Mouse (Mus musculus): ENCODE results near the gene Gm867. TPM values are rescaled to one million over a fixed set of nuclear protein-coding genes. Genes with fewer than 3 reads are reported as not detected.
A peak's percentile ranks its signal among the peaks of the same experiment; 100 is the strongest.

The Gm867 gene
- polyA plus RNA-seq, 1 experiment = 1.3 TPM

- Histone ChIP-seq H3K36me3 (ENCODE audit: control insufficient read depth, insufficient read depth, low read length) (no peaks in the 10 kb centered on the region), H3K27ac (ENCODE audit: insufficient read depth, low read depth, low read length) (no peak overlapping the region), H3K4me3 (ENCODE audit: insufficient read depth, low read depth, low read length) (peak overlapping the region; percentile 19; the same call in 1 of the 2 replicates), H3K4me1 (ENCODE audit: control insufficient read depth, insufficient read depth, low read length) (0 out of 2 replicates have a peak, but pooled peaks cover 5% of the 10 kb centered on the region), H3K27me3 (replicated peaks; ENCODE audit: control insufficient read depth, insufficient read depth, low read length) (no peaks in the 10 kb centered on the region)
- TF ChIP-seq CTCF (conservative IDR thresholded peaks at IDR 0.05; ENCODE audit: insufficient read depth, insufficient read length, low read depth, low read length) = peak; percentile 23; the same call in 1 of the 2 replicates
- no peak for TF ChIP-seq POLR2A (IDR thresholded peaks at IDR 0.05; ENCODE audit: low read depth, low read length)
- 1% methylated on average over 13 of the region's 13 CpGs for WGBS
- peak; percentile 65 for DNase-seq
These were observed 11.1 kb upstream of the Gm867 start for GRCm38 (mm10) chr10:75951424-75952050.

GRCm38 (mm10) chr10:75950791-75951210 is 10.3 kb upstream of the Gm867 start:
- TF ChIP-seq POLR2A (IDR thresholded peaks at IDR 0.05; ENCODE audit: low read depth, low read length) (no peak), CTCF (conservative IDR thresholded peaks at IDR 0.05; ENCODE audit: insufficient read depth, insufficient read length, low read depth, low read length) (no peak)
- Histone ChIP-seq H3K4me3 (ENCODE audit: insufficient read depth, low read depth, low read length) (peak overlapping the region; percentile 27; the same call in 1 of the 2 replicates), H3K4me1 (ENCODE audit: control insufficient read depth, insufficient read depth, low read length) (0 out of 2 replicates have a peak, but pooled peaks cover 5% of the 10 kb centered on the region), H3K36me3 (ENCODE audit: control insufficient read depth, insufficient read depth, low read length) (no peaks in the 10 kb centered on the region), H3K27me3 (replicated peaks; ENCODE audit: control insufficient read depth, insufficient read depth, low read length) (no peaks in the 10 kb centered on the region), H3K27ac (ENCODE audit: insufficient read depth, low read depth, low read length) (0 out of 2 replicates have a peak overlapping the region, but pooled peaks have one; percentile 2)
- no peak for DNase-seq
- 14% methylated on average over 23 of the region's 23 CpGs for WGBS

GRCm38 (mm10) chr10:75949053-75950045 is 8.9 kb upstream of the Gm867 start:
- DNase-seq = peak; percentile 59
- Histone ChIP-seq H3K27ac (ENCODE audit: insufficient read depth, low read depth, low read length) (peak overlapping the region; percentile 8; the same call in 1 of the 2 replicates), H3K4me3 (ENCODE audit: insufficient read depth, low read depth, low read length) (no peak overlapping the region), H3K27me3 (replicated peaks; ENCODE audit: control insufficient read depth, insufficient read depth, low read length) (no peaks in the 10 kb centered on the region), H3K4me1 (ENCODE audit: control insufficient read depth, insufficient read depth, low read length) (0 out of 2 replicates have a peak, but pooled peaks cover 5% of the 10 kb centered on the region), H3K36me3 (ENCODE audit: control insufficient read depth, insufficient read depth, low read length) (no peaks in the 10 kb centered on the region)
- TF ChIP-seq CTCF (conservative IDR thresholded peaks at IDR 0.05; ENCODE audit: insufficient read depth, insufficient read length, low read depth, low read length) (no peak), POLR2A (IDR thresholded peaks at IDR 0.05; ENCODE audit: low read depth, low read length) (no peak)
- 70% methylated on average over 22 of the region's 22 CpGs for WGBS

DNA sequence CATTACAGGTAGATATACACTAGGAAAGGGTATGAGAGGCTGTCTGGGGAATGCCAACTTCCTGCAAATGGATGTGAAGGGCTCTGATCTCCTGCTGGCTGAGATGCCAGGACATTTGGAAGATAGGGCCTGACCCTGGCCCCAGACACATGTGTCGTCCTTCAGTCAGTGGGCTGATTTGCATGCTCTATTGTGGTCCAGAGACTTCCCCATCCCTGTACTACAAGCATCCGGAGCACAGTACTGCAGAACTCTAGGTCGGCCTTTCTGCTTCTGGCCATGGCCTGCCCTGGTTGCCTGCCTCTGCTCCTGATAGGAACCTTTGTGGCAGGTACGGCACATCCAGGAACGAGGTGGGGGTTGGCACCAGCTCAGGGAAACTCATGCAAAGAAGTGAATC is 7.6 kb upstream of the Gm867 start:
- 0 out of 2 replicates have a peak, but pooled peaks cover 5% of the 10 kb centered on the region for H3K4me1 ChIP-seq (ENCODE audit: control insufficient read depth, insufficient read depth, low read length)
- no peak overlapping the region for H3K4me3 ChIP-seq (ENCODE audit: insufficient read depth, low read depth, low read length)
- H3K27me3 ChIP-seq (replicated peaks; ENCODE audit: control insufficient read depth, insufficient read depth, low read length) = no peaks in the 10 kb centered on the region
- TF ChIP-seq POLR2A (IDR thresholded peaks at IDR 0.05; ENCODE audit: low read depth, low read length) (no peak), CTCF (conservative IDR thresholded peaks at IDR 0.05; ENCODE audit: insufficient read depth, insufficient read length, low read depth, low read length) (no peak)
- WGBS = 89% methylated on average over 5 of the region's 5 CpGs
- no peaks in the 10 kb centered on the region for H3K36me3 ChIP-seq (ENCODE audit: control insufficient read depth, insufficient read depth, low read length)
- no peak overlapping the region for H3K27ac ChIP-seq (ENCODE audit: insufficient read depth, low read depth, low read length)
- no peak for DNase-seq

DNA sequence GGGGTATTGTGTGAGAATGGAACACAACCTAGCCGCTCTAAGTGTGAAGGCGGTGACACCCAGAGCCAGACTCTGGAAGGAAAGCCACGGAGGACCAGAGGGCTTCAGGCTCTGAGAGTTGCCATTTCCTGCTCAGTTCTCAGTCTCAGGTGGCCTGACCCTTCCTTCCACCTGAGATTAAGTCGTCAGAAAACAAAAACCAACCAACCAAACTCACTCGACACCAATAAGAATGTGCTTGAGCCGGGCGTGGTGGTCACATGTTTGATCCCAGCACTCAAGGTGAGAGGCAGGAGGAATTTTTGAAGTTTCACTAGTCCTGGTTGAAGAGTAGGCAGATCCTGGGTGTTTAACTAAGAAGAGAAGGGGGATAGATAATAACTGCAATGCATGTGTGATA is 5.4 kb upstream of the Gm867 start:
- no peak for DNase-seq
- no peak overlapping the region for H3K27ac ChIP-seq (ENCODE audit: insufficient read depth, low read depth, low read length)
- no peaks in the 10 kb centered on the region for H3K27me3 ChIP-seq (replicated peaks; ENCODE audit: control insufficient read depth, insufficient read depth, low read length)
- TF ChIP-seq POLR2A (IDR thresholded peaks at IDR 0.05; ENCODE audit: low read depth, low read length) = no peak
- no peak for TF ChIP-seq CTCF (conservative IDR thresholded peaks at IDR 0.05; ENCODE audit: insufficient read depth, insufficient read length, low read depth, low read length)
- no peaks in the 10 kb centered on the region for H3K36me3 ChIP-seq (ENCODE audit: control insufficient read depth, insufficient read depth, low read length)
- H3K4me3 ChIP-seq (ENCODE audit: insufficient read depth, low read depth, low read length) = no peak overlapping the region
- WGBS = 78% methylated on average over 7 of the region's 7 CpGs
- no peaks in the 10 kb centered on the region for H3K4me1 ChIP-seq (ENCODE audit: control insufficient read depth, insufficient read depth, low read length)

- WGBS = 93% methylated on average over 7 of the region's 7 CpGs
- no peak overlapping the region for H3K4me3 ChIP-seq (ENCODE audit: insufficient read depth, low read depth, low read length)
- TF ChIP-seq POLR2A (IDR thresholded peaks at IDR 0.05; ENCODE audit: low read depth, low read length) = no peak
- no peak for TF ChIP-seq CTCF (conservative IDR thresholded peaks at IDR 0.05; ENCODE audit: insufficient read depth, insufficient read length, low read depth, low read length)
- DNase-seq = no peak
- H3K4me1 ChIP-seq (ENCODE audit: control insufficient read depth, insufficient read depth, low read length) = no peaks in the 10 kb centered on the region
- no peaks in the 10 kb centered on the region for H3K36me3 ChIP-seq (ENCODE audit: control insufficient read depth, insufficient read depth, low read length)
- H3K27ac ChIP-seq (ENCODE audit: insufficient read depth, low read depth, low read length) = no peak overlapping the region
- H3K27me3 ChIP-seq (replicated peaks; ENCODE audit: control insufficient read depth, insufficient read depth, low read length) = no peaks in the 10 kb centered on the region
These were observed 4.7 kb upstream of the Gm867 start for GRCm38 (mm10) chr10:75945213-75945612.

Measured in kidney, adult 2 months (tissue).